Mouse (Mus musculus) midbrain, postnatal 0 days (tissue): Measurements from ENCODE around the gene Btrc. TPM values are rescaled to one million over a fixed set of nuclear protein-coding genes. Genes with fewer than 3 reads are reported as not detected.
A peak's percentile ranks its signal among the peaks of the same experiment; 100 is the strongest.

Experiments
- ATAC-seq: fragments of 200-750 bp; cut with Nextera tagmentation; 2 replicates; pipeline ENCODE4 v1.8.0; 2017; ENCODE audit warnings: moderate number of reproducible peaks, mild to moderate bottlenecking, moderate TSS enrichment, moderate library complexity; ENCODE audit not compliant: low FRiP score
- DNase-seq: peaks from one replicate; pipeline ENCODE4 v3.0.0-alpha.2; 2015; ENCODE audit warnings: low spot score
- H3K27ac ChIP-seq: fragments of 300-500 bp; sonication (generic); 2 replicates; pipeline ENCODE4 v1.5.1; 2014; ENCODE audit warnings: low read depth, mild to moderate bottlenecking, low read length, mixed read lengths
- H3K27me3 ChIP-seq: fragments of 300-500 bp; sonication (generic); 2 replicates; pipeline ENCODE4 v1.6.1; 2014; ENCODE audit warnings: low read length, control low read depth, mixed read lengths; ENCODE audit not compliant: insufficient read depth
- H3K36me3 ChIP-seq: fragments of 300-500 bp; sonication (generic); 2 replicates; pipeline ENCODE4 v1.6.1; 2014; ENCODE audit warnings: low read length, control low read depth, mixed read lengths; ENCODE audit not compliant: insufficient read depth
- H3K4me1 ChIP-seq: fragments of 300-500 bp; sonication (generic); 2 replicates; pipeline ENCODE4 v1.6.1; 2014; ENCODE audit warnings: mild to moderate bottlenecking, control low read depth, antibody characterized with exemption, low read length, mixed read lengths; ENCODE audit not compliant: insufficient read depth
- H3K4me2 ChIP-seq: fragments of 300-500 bp; sonication (generic); 2 replicates; pipeline ENCODE4 v1.6.1; 2014; ENCODE audit warnings: low read depth, mild to moderate bottlenecking, low read length, mixed read lengths; ENCODE audit not compliant: poor library complexity, severe bottlenecking
- H3K4me3 ChIP-seq: fragments of 300-500 bp; sonication (generic); 2 replicates; pipeline ENCODE4 v1.5.1; 2014; ENCODE audit warnings: low read depth, mild to moderate bottlenecking, low read length, moderate library complexity
- H3K9ac ChIP-seq: fragments of 300-500 bp; sonication (generic); replicated peaks from 2 replicates; pipeline ENCODE4 v1.6.1; 2014; ENCODE audit warnings: mild to moderate bottlenecking, low read length, moderate library complexity, mixed read lengths; ENCODE audit not compliant: poor library complexity, severe bottlenecking
- H3K9me3 ChIP-seq: fragments of 300-500 bp; sonication (generic); 2 replicates; pipeline ENCODE4 v1.6.1; 2016; ENCODE audit warnings: low read length, control low read depth
- CTCF ChIP-seq: IDR thresholded peaks from 2 replicates; pipeline ENCODE4 v1.5.1; 2016; ENCODE audit warnings: antibody characterized with exemption, mild to moderate bottlenecking
- WGBS: fragments of 180-500 bp; shearing (Covaris S2); extraction: QIAGEN DNeasy Blood & Tissue Kit; methylation state at CpG from one replicate; pipeline ENCODE4 v1.1.7; 2014; 5-methylcytosine and 5-hydroxymethylcytosine counted together
- polyA plus RNA-seq: library from polyadenylated mRNA; unstranded; fragments of >200 nt; fragmentation: Nextera tagmentation; extraction: Ambion mirVana; gene quantifications from 2 replicates; pipeline ENCODE4 v1.2.1, GENCODE M21; 2015
- total RNA-seq: library from RNA; depleted of rRNA; stranded (reverse); fragments of >200 nt; gene quantifications from 2 replicates; pipeline ENCODE4 v1.2.3, GENCODE M21; 2014

Btrc gene
- total and polyA plus RNA-seq, 2 experiments from 2014 or later: 52.8 to 60.1 TPM

- Histone ChIP-seq H3K36me3 (no peaks in the 10 kb centered on the region), H3K4me3 (no peak overlapping the region), H3K4me2 (no peak overlapping the region), H3K9ac (no peak overlapping the region), H3K9me3 (no peaks in the 10 kb centered on the region), H3K4me1 (no peaks in the 10 kb centered on the region), H3K27me3 (no peaks in the 10 kb centered on the region), H3K27ac (no peak overlapping the region)
- TF ChIP-seq CTCF: no peak
- WGBS: 94% methylated on average over 3 of the region's 3 CpGs
- DNase-seq (no peak), ATAC-seq (no peak)
These were observed 90.9 kb downstream of the Btrc start for GRCm38 (mm10) chr19:45454391-45454790.

DNA sequence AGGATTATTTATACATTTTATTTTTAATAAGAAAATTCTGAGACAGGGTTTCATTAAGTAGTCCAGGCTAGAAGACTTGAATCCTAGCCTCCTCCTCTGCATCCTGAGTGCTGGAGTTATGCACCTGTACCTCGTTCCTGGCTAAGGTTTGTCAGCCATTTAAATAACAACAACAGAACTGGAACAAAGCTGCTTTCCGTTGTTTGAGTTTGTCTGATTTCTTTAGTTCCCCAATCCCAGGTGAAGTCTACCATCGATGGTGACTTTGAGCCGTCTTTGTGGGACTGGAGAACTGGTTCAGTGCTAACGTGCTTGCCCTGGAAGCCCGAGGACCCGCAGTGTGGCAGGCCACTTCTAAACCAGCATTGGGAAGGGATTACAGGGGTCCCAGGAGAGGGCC is 93.4 kb downstream of the Btrc start:
- no peak for DNase-seq
- Histone ChIP-seq H3K9ac (no peak overlapping the region), H3K4me1 (no peaks in the 10 kb centered on the region), H3K4me3 (no peak overlapping the region), H3K36me3 (no peaks in the 10 kb centered on the region), H3K27me3 (no peaks in the 10 kb centered on the region), H3K27ac (no peak overlapping the region), H3K4me2 (no peak overlapping the region), H3K9me3 (no peaks in the 10 kb centered on the region)
- no peak for TF ChIP-seq CTCF
- WGBS: 83% methylated on average over 7 of the region's 7 CpGs
- ATAC-seq: no peak

- H3K27ac ChIP-seq: no peak overlapping the region
- DNase-seq: no peak
These were observed 95.2 kb downstream of the Btrc start for GRCm38 (mm10) chr19:45458702-45459101.

GRCm38 (mm10) chr19:45459931-45460665 is 96.6 kb downstream of the Btrc start:
- no peak overlapping the region for H3K27ac ChIP-seq
- ATAC-seq (no peak), DNase-seq (no peak)
- no peak overlapping the region for H3K4me3 ChIP-seq
- peaks cover 2% of the 10 kb centered on the region; the same call in 1 of the 2 replicates for H3K36me3 ChIP-seq
- no peaks in the 10 kb centered on the region for H3K27me3 ChIP-seq
- no peak for TF ChIP-seq CTCF
- 43% methylated on average over 9 of the region's 9 CpGs for WGBS
- no peaks in the 10 kb centered on the region for H3K4me1 ChIP-seq
- H3K9me3 ChIP-seq: no peaks in the 10 kb centered on the region
- no peak overlapping the region for H3K4me2 ChIP-seq
- no peak overlapping the region for H3K9ac ChIP-seq

More at GRCm38 (mm10) chr19:45458702-45459101, 95.2 kb downstream of the Btrc start:
- no peak for TF ChIP-seq CTCF
- H3K27me3 ChIP-seq: no peaks in the 10 kb centered on the region
- H3K9me3 ChIP-seq: no peaks in the 10 kb centered on the region
- H3K36me3 ChIP-seq: no peaks in the 10 kb centered on the region
- WGBS: 22% methylated on average over 7 of the region's 7 CpGs
- no peak overlapping the region for H3K9ac ChIP-seq
- no peak overlapping the region for H3K4me3 ChIP-seq
- ATAC-seq: no peak
- no peaks in the 10 kb centered on the region for H3K4me1 ChIP-seq
- H3K4me2 ChIP-seq: no peak overlapping the region

DNA sequence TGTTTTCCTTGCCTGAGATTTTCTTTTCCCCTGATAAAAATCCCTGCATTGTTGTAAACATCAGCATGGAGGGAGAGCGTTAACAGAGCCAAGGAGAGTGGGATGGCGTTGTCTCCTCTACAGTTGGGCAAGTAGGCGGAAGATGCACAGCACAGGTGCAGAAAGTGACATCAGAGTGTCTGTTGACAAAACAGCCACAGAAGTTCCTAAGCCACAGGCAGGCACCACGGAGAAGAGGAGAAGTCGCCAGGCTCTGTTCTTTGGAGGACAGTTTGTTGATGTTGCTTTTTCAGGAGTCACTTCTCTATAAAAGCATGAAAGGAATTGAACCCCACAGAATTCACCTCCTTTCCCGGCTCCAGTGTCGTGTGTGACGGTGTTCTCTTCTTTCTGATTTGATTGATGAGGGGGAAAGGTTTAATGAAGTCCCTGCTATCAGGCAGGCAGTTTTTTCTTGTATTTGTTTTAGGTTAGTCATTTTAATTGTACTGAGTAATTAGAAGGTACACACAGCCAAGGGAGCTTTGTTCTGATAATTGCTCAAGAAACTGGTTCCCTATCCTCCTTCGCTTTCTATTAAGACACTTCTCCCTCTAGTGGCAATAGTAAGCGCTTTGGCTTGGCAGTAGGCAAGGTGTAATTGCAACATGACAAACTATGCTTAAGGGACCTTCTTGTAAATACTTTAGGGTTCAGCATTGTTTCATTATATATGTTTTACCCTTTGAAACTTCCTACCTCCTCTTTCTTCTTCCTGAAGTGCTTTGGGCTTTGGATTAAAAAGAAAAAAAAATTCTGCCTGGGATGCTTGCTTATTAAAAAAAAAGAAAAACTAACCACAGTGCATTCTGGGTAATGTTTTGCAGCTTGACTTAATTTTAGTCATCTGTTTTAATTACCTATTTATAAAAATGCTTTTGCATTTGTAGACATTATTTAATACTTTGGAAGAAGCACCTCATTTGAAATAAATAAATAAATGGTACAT is 97.5 kb downstream of the Btrc start:
- peaks cover 4% of the 10 kb centered on the region; the same call in 1 of the 2 replicates for H3K36me3 ChIP-seq
- no peak for ATAC-seq

DNA sequence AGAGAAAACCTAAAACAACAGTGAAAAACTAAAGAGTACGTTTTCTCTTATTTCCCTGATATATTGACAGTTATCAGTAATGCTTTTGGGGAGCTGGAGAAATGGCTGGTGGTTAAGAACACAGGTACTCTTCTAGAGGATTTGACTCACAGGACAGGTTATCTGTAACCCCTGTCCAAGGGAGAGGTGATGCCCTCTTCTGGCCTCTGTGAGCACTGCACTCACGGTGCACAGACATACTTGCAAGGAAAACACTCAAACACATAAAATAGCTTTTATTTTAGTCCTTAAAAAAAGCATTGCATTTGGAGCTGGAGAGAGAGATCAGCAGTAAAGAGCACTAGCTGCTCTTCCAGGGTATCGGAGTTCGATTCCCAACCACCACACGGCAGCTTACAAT is 106.2 kb downstream of the Btrc start:
- Histone ChIP-seq H3K36me3 (peaks cover 4% of the 10 kb centered on the region; the same call in 1 of the 2 replicates), H3K9me3 (no peaks in the 10 kb centered on the region), H3K27me3 (no peaks in the 10 kb centered on the region), H3K27ac (no peak overlapping the region), H3K9ac (no peak overlapping the region), H3K4me2 (no peak overlapping the region), H3K4me1 (no peaks in the 10 kb centered on the region), H3K4me3 (no peak overlapping the region)
- TF ChIP-seq CTCF: peak; percentile 19; the same call in 1 of the 2 replicates
- DNase-seq (no peak), ATAC-seq (no peak)
- WGBS: 97% methylated on average over 5 of the region's 5 CpGs

More for the DNA sequence above, 97.5 kb downstream of the Btrc start:
- Histone ChIP-seq H3K4me1 (no peaks in the 10 kb centered on the region), H3K4me2 (no peak overlapping the region), H3K9me3 (no peaks in the 10 kb centered on the region), H3K27ac (no peak overlapping the region), H3K4me3 (no peak overlapping the region), H3K9ac (no peak overlapping the region), H3K27me3 (no peaks in the 10 kb centered on the region)
- 69% methylated on average over 10 of the region's 10 CpGs for WGBS
- DNase-seq: peak; percentile 74
- peak; percentile 77 for TF ChIP-seq CTCF
